Mouse (Mus musculus) MEL (cell line): Measurements from ENCODE around the gene Cib4. TPM values are rescaled to one million over a fixed set of nuclear protein-coding genes. Genes with fewer than 3 reads are reported as not detected.

ENCODE experiments used
- DNase-seq: peaks from one replicate; pipeline ENCODE4 v3.0.0; 2011; ENCODE audit warnings: low read depth, low spot score
- H3K27ac ChIP-seq: 2 replicates; pipeline ENCODE4 v1.5.1; 2012; ENCODE audit warnings: low read depth, mild to moderate bottlenecking, control low read depth, low read length, moderate library complexity; ENCODE audit not compliant: control insufficient read depth
- H3K27me3 ChIP-seq, 2 experiments: fragments of 150-350 bp in 1 of 2; sonication (generic) in 1 of 2; 2 replicates each; pipeline ENCODE4 v1.6.1; 2012; ENCODE audit warnings: low read length in 2 of 2, mild to moderate bottlenecking in 2 of 2, improper control_type of control experiment in 1 of 2, moderate library complexity in 1 of 2; ENCODE audit not compliant: insufficient read depth in 2 of 2, control insufficient read depth in 1 of 2
- H3K36me3 ChIP-seq, 2 experiments: 2 replicates each; pipeline ENCODE4 v1.6.1; 2012 to 2014; ENCODE audit warnings: low read length in 2 of 2, improper control_type of control experiment in 1 of 2, inconsistent platforms in 1 of 2, mild to moderate bottlenecking in 1 of 2; ENCODE audit not compliant: insufficient read depth in 2 of 2, control insufficient read depth in 1 of 2
- H3K4me1 ChIP-seq, 2 experiments: fragments of 150-350 bp in 1 of 2; sonication (generic) in 1 of 2; 2 replicates each; pipeline ENCODE4 v1.6.1; 2012; ENCODE audit warnings: low read length in 2 of 2, improper control_type of control experiment in 1 of 2, mild to moderate bottlenecking in 1 of 2; ENCODE audit not compliant: insufficient read depth in 2 of 2, control insufficient read depth in 1 of 2
- H3K4me3 ChIP-seq, 2 experiments: fragments of 150-350 bp in 1 of 2; sonication (generic) in 1 of 2; 2 replicates each; pipeline ENCODE4 v1.5.1; 2012; ENCODE audit warnings: low read depth in 2 of 2, low read length in 2 of 2, mild to moderate bottlenecking in 2 of 2, moderate library complexity in 2 of 2, control low read depth in 1 of 2, improper control_type of control experiment in 1 of 2; ENCODE audit not compliant: control insufficient read depth in 1 of 2, insufficient read depth in 1 of 2
- H3K79me2 ChIP-seq: 2 replicates; pipeline ENCODE4 v1.6.1; 2012; ENCODE audit warnings: mild to moderate bottlenecking, low read length, moderate library complexity; ENCODE audit not compliant: control insufficient read depth, poor library complexity, insufficient read depth
- H3K9ac ChIP-seq: 2 replicates; pipeline ENCODE4 v1.6.1; 2012; ENCODE audit warnings: low read depth, mild to moderate bottlenecking, control low read depth, low read length, moderate library complexity; ENCODE audit not compliant: control insufficient read depth, poor library complexity, severe bottlenecking
- H3K9me3 ChIP-seq: fragments of 150-350 bp; sonication (generic); replicated peaks from 2 replicates; pipeline ENCODE4 v1.6.1; 2012; ENCODE audit warnings: mild to moderate bottlenecking, low read length, improper control_type of control experiment, moderate library complexity; ENCODE audit not compliant: insufficient read depth
- CHD1 ChIP-seq: IDR thresholded peaks from 2 replicates; pipeline ENCODE4 v1.6.1; 2012; ENCODE audit warnings: low read depth, mild to moderate bottlenecking, inconsistent platforms, low read length, improper control_type of control experiment
- EP300 ChIP-seq, 2 experiments: IDR thresholded peaks; 2 replicates each; pipeline ENCODE4 v1.6.1; 2011; ENCODE audit warnings: improper control_type of control experiment in 2 of 2, low read length in 2 of 2, low read depth in 1 of 2, mild to moderate bottlenecking in 1 of 2
- ETS1 ChIP-seq: IDR thresholded peaks from 2 replicates; pipeline ENCODE4 v1.6.1; 2012; ENCODE audit warnings: low read depth, mild to moderate bottlenecking, inconsistent platforms, low read length, improper control_type of control experiment, moderate library complexity
- KAT2A ChIP-seq: conservative IDR thresholded peaks from 2 replicates; pipeline ENCODE4 v1.6.1; 2012; ENCODE audit warnings: low read depth, low read length, improper control_type of control experiment, inconsistent platforms
- MAFK ChIP-seq: IDR thresholded peaks from 2 replicates; pipeline ENCODE4 v1.6.1; 2011; ENCODE audit warnings: low read depth, mild to moderate bottlenecking, low read length, improper control_type of control experiment, borderline replicate concordance
- MAZ ChIP-seq: IDR thresholded peaks from 2 replicates; pipeline ENCODE4 v1.6.1; 2012; ENCODE audit warnings: low read depth, mild to moderate bottlenecking, inconsistent platforms, low read length, improper control_type of control experiment
- MYB ChIP-seq: IDR thresholded peaks from 2 replicates; pipeline ENCODE4 v1.6.1; 2011; ENCODE audit warnings: mild to moderate bottlenecking, low read depth, low read length, improper control_type of control experiment
- POLR2AphosphoS2 ChIP-seq: IDR thresholded peaks from 2 replicates; pipeline ENCODE4 v1.6.1; 2011; ENCODE audit warnings: low read length, improper control_type of control experiment
- POLR2AphosphoS5 ChIP-seq: IDR thresholded peaks from 2 replicates; pipeline ENCODE4 v1.6.1; 2012; ENCODE audit warnings: low read depth, borderline replicate concordance, mild to moderate bottlenecking, inconsistent platforms, low read length, moderate library complexity, mixed read lengths
- RAD21 ChIP-seq: IDR thresholded peaks from 2 replicates; pipeline ENCODE4 v1.6.1; 2011; ENCODE audit warnings: mild to moderate bottlenecking, low read depth, low read length, improper control_type of control experiment
- SMC3 ChIP-seq: IDR thresholded peaks from 2 replicates; pipeline ENCODE4 v1.6.1; 2011; ENCODE audit warnings: low read depth, low read length, improper control_type of control experiment
- TAL1 ChIP-seq: IDR thresholded peaks from 2 replicates; pipeline ENCODE4 v1.6.1; 2012; ENCODE audit warnings: mild to moderate bottlenecking, inconsistent platforms, low read length, moderate library complexity, mixed read lengths
- UBTF ChIP-seq: IDR thresholded peaks from 2 replicates; pipeline ENCODE4 v1.6.1; 2012; ENCODE audit warnings: low read depth, mild to moderate bottlenecking, inconsistent platforms, low read length, improper control_type of control experiment, moderate library complexity, borderline replicate concordance; ENCODE audit not compliant: insufficient read depth
- ZC3H11A ChIP-seq: IDR thresholded peaks from 2 replicates; pipeline ENCODE4 v1.6.1; 2012; ENCODE audit warnings: low read depth, mild to moderate bottlenecking, inconsistent platforms, low read length, improper control_type of control experiment
- ZKSCAN1 ChIP-seq: IDR thresholded peaks from 2 replicates; pipeline ENCODE4 v1.6.1; 2012; ENCODE audit warnings: low read depth, mild to moderate bottlenecking, inconsistent platforms, low read length, improper control_type of control experiment, moderate library complexity
- polyA plus RNA-seq, 2 experiments: library from polyadenylated mRNA; stranded (reverse) in 1 of 2; unstranded in 1 of 2; fragments of >175 nt in 1 of 2; fragments of >200 nt in 1 of 2; gene quantifications; 2 replicates each; pipeline versions ENCODE4 v1.2.1 to v1.2.4; 2012; ENCODE audit warnings: low replicate concordance in 2 of 2, low read depth in 1 of 2; ENCODE audit not compliant: insufficient read length in 2 of 2, insufficient read depth in 1 of 2, missing spikeins in 1 of 2
- total RNA-seq: library from RNA; depleted of rRNA; stranded (reverse); fragments of 300-350 nt; gene quantifications from 2 replicates; pipeline ENCODE4 v1.2.3, GENCODE M21; 2012

Gene Cib4
- total and polyA plus RNA-seq, 3 experiments = not detected

DNA sequence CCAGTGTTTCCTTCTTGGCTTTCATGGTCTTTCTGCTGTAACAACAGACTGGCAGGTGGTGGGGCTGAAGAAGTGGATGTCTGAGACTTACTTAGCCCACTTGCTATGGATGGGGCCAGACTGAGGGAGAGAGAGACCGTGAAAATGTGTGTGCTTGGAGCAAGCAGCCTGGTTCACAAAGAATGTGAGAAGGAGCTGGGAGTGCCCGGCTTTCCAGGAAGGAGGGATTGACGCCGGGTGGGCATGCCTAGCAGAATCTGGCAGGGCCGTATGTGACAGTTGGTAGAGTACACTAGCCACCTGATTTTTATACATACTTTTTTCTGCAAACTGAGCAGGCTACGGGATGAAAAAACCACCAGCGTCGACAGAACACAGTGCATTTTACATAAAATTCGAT, 79.3 kb downstream of the Cib4 start:
- no peak for TF ChIP-seq RAD21
- TF ChIP-seq SMC3 = no peak
- no peak for TF ChIP-seq MYB

DNA sequence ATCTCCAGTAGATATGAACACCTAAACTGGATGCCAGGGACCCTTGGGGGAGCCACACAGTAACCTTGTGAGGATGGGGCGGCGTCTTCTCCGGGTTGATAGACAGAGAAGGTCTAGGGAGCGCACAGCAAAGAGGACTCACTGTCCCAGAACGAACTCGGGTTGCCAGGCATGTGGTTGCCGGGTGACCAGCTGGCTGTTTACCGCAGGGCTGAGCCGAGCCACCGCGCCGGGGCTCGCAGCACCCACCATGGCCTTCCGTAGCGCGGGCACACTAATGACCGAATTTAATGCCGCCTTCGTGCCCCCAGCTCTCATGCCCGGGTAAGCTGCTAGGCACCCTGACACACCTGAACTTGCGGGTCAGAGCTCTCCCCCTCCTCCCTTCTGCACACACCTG, 79.8 kb downstream of the Cib4 start, which contains the start of gene 1700001C02Rik:
Gene 1700001C02Rik, plus strand, starts transcription at position 187 of the 400 bp plus-strand sequence.
- Histone ChIP-seq H3K4me3 (no peak within 1 kb of the TSS), H3K4me1 (no peaks in the 10 kb centered on the region), H3K36me3 (no peaks in the 10 kb centered on the region), H3K27ac (no peak within 1 kb of the TSS), H3K79me2 (no peaks in the 10 kb centered on the region), H3K9me3 (no peaks in the 10 kb centered on the region), H3K27me3 (peaks cover 20 to 24% of the 10 kb centered on the region in 2 experiments), H3K9ac (no peak within 1 kb of the TSS)
- no peak for DNase-seq
- TF ChIP-seq SMC3 (no peak), ZC3H11A (no peak), KAT2A (no peak), ZKSCAN1 (no peak), MAZ (no peak), POLR2AphosphoS2 (no peak), POLR2AphosphoS5 (no peak), TAL1 (no peak), ETS1 (no peak)

More for the DNA sequence above, 79.3 kb downstream of the Cib4 start:
- peaks cover 16 to 22% of the 10 kb centered on the region in 2 experiments for H3K27me3 ChIP-seq
- H3K9me3 ChIP-seq = no peaks in the 10 kb centered on the region
- H3K9ac ChIP-seq = no peak overlapping the region
- H3K27ac ChIP-seq = no peak overlapping the region
- H3K79me2 ChIP-seq = no peaks in the 10 kb centered on the region
- H3K4me1 ChIP-seq = no peaks in the 10 kb centered on the region
- DNase-seq = no peak
- no peaks in the 10 kb centered on the region for H3K36me3 ChIP-seq
- no peak overlapping the region for H3K4me3 ChIP-seq

GRCm38 (mm10) chr5:30461821-30462220, 83.8 kb downstream of the Cib4 start, which contains the start of gene Otof:
TSS of gene Otof (minus strand) at chr5:30461932.
- no peaks in the 10 kb centered on the region for H3K4me1 ChIP-seq
- no peak for DNase-seq
- TF ChIP-seq EP300 (IDR thresholded peaks at IDR 0.05; ENCODE audit: low read depth in 1 of 2, low read length in 2 of 2) (no peak), ETS1 (no peak), UBTF (no peak), CHD1 (no peak), MAFK (no peak), TAL1 (no peak)
- TF ChIP-seq, all 39 proteins: peak for 0
- Histone ChIP-seq H3K9me3 (no peaks in the 10 kb centered on the region), H3K79me2 (no peaks in the 10 kb centered on the region), H3K27me3 (peaks cover 30 to 39% of the 10 kb centered on the region in 2 experiments), H3K36me3 (no peaks in the 10 kb centered on the region), H3K4me3 (no peak within 1 kb of the TSS), H3K27ac (no peak within 1 kb of the TSS), H3K9ac (no peak within 1 kb of the TSS)
